Mouse (Mus musculus): Measurements from ENCODE around the gene Tfcp2l1. TPM values are rescaled to one million over a fixed set of nuclear protein-coding genes. Genes with fewer than 3 reads are reported as not detected.

Tfcp2l1 gene
- polyA plus RNA-seq, 1 experiment from 2014 or later: 3.2 TPM

DNA sequence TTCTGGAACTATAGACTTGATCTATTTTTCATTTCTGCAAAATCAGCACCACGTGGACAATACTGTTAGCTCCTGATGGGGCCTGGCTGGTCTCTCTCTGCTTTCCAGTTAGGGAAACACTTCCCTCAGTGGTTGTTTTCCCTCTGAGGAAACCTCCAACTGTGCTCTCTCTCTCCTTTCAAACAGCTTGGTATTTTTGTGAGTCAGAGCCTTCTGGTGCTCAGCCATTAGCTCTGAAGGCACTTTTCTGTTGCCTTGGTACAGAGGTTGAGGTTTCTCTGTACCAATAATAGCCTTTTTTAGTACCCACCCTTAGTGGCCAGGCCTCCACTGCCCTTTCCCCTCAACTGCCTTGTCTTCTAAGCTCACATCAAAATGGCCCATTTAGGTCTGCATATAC lies 88.5 kb downstream of the Tfcp2l1 start:
- Histone ChIP-seq H3K4me2 (replicated peaks) (no peak overlapping the region), H3K9ac (no peak overlapping the region), H3K9me3 (no peaks in the 10 kb centered on the region), H3K36me3 (no peaks in the 10 kb centered on the region), H3K4me1 (replicated peaks) (no peaks in the 10 kb centered on the region), H3K27me3 (replicated peaks) (no peaks in the 10 kb centered on the region), H3K27ac (no peak overlapping the region), H3K4me3 (replicated peaks) (no peak overlapping the region)
- 66% methylated on average over 1 of the region's 1 CpGs for WGBS
- no peak for ATAC-seq

DNA sequence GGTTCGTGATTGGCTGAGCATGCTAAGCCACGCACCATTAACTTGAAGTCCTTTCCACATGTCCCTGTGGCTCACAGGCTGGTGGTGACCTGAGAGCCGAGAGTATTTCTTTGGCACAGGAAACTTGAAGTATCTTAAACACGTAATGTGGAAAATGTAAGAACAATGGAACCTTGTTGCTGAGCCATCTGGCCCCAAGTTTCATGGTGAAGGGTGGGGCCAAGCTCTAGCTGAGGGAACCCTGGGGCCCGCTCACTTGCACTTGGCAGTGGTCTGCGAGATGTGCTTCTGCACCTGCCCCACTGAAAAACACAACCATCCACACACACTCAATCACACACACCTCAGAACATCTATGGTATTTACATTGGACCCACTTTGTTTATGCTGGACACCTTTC lies 90.3 kb downstream of the Tfcp2l1 start:
- WGBS: 75% methylated on average over 6 of the region's 6 CpGs

DNA sequence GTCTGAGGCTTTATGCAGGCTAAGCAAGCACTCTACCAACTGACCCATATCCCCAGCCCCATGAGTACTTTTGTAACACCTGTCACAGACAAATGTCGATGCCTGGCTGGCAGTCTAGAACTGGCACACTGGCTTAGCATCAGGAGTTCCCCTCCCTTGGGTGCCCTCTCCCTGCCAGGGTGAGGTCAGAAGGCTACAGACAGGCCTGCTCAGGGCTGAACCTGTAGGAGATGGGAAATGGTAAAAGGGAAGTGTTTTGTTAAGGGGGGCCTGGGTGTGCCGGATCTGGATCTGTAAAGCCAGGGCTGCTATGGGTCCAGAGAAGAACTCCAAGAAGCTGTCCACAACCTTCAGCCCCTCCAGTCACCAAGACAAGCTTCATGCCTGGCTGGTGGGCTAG lies 92.0 kb downstream of the Tfcp2l1 start:
- Histone ChIP-seq H3K9ac (no peak overlapping the region), H3K27ac (no peak overlapping the region), H3K27me3 (replicated peaks) (no peaks in the 10 kb centered on the region), H3K4me1 (replicated peaks) (no peaks in the 10 kb centered on the region), H3K9me3 (no peaks in the 10 kb centered on the region), H3K36me3 (no peaks in the 10 kb centered on the region), H3K4me3 (replicated peaks) (no peak overlapping the region), H3K4me2 (replicated peaks) (no peak overlapping the region)
- no peak for ATAC-seq
- WGBS: 71% methylated on average over 2 of the region's 2 CpGs

More for the DNA sequence above, 90.3 kb downstream of the Tfcp2l1 start:
- no peak overlapping the region for H3K27ac ChIP-seq
- no peak for ATAC-seq
- H3K9me3 ChIP-seq: no peaks in the 10 kb centered on the region
- no peaks in the 10 kb centered on the region for H3K36me3 ChIP-seq
- no peaks in the 10 kb centered on the region for H3K4me1 ChIP-seq (replicated peaks)
- H3K27me3 ChIP-seq (replicated peaks): no peaks in the 10 kb centered on the region
- H3K9ac ChIP-seq: no peak overlapping the region
- no peak overlapping the region for H3K4me2 ChIP-seq (replicated peaks)
- no peak overlapping the region for H3K4me3 ChIP-seq (replicated peaks)

DNA sequence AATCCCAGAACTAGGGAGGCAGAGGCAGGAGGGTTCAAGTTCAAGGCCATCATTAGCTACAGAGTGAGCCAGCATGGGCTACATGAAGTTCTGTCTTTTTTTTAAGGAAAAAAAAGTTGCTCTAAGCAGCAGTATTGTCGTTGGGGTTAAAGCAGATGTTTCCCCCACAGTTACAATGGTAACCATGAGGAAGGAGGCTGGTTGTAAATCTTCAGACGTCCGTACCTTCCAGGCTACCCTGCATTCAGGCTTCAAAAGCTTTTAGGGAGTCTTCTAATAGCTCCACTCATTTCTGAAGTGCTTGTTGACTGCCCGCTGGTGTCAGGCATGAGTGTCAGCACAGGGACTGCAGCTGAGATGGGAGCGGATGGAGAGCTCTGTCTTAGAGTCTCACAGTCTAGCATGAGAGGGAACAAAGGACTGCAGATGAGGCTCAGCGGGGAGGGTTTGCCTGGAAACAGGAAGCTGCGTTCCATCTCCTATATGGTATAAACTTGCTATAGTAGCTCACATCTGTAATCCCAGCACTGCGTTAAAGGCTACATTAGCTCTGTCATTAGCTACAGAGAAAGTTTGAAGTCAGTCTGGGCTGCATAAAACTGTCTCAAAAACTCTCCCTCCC lies 92.8 kb downstream of the Tfcp2l1 start:
- Histone ChIP-seq H3K4me3 (replicated peaks) (no peak overlapping the region), H3K4me1 (replicated peaks) (no peaks in the 10 kb centered on the region), H3K36me3 (no peaks in the 10 kb centered on the region), H3K4me2 (replicated peaks) (no peak overlapping the region), H3K9ac (no peak overlapping the region), H3K27ac (no peak overlapping the region), H3K27me3 (replicated peaks) (no peaks in the 10 kb centered on the region), H3K9me3 (no peaks in the 10 kb centered on the region)
- 35% methylated on average over 8 of the region's 8 CpGs for WGBS
- ATAC-seq: no peak

DNA sequence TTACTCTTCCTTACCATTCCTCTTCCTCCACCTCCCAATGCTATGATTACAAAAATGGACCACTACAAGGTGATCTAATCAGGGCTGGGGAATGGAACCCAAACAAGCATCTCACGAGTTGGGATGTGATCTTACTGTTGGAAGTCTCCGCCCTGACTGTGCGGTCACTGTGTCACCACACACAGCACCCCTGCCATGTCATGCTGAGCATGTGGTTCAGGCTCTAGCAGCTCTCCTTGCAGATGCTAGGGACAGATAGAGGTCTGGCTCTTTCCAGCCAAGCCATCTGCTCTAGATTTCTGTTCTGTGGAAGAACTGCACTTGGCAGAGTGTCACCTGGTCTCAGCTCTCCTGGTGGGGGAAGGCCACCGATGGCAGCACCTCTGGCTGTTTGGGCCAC lies 99.3 kb downstream of the Tfcp2l1 start:
- Histone ChIP-seq H3K4me1 (replicated peaks) (no peaks in the 10 kb centered on the region), H3K9ac (no peak overlapping the region), H3K36me3 (no peaks in the 10 kb centered on the region), H3K27me3 (replicated peaks) (no peaks in the 10 kb centered on the region), H3K4me2 (replicated peaks) (no peak overlapping the region), H3K9me3 (no peaks in the 10 kb centered on the region), H3K4me3 (replicated peaks) (no peak overlapping the region), H3K27ac (no peak overlapping the region)
- no peak for ATAC-seq
- 87% methylated on average over 4 of the region's 4 CpGs for WGBS

DNA sequence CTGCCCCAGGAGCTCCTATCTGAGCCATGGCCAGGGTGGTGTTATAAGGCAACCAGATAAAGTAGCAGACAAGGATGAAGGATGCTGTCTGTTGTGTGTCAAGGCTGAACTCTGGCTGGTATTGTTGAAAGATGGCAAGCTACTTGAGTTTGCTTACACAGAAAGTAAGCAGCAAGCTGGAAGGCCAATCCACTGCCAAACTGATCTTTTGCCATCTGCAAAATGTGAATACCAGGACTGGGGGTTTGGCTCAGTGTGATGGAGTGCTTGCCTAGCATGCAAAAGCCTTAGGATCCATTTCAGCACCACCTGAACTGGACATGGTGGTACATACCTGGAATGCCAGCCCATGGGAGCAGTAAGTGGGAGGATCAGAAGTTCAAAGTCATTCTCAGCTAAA lies 101.1 kb downstream of the Tfcp2l1 start:
- Histone ChIP-seq H3K4me3 (replicated peaks) (no peak overlapping the region), H3K4me2 (replicated peaks) (no peak overlapping the region), H3K4me1 (replicated peaks) (no peaks in the 10 kb centered on the region), H3K9ac (no peak overlapping the region), H3K27ac (no peak overlapping the region), H3K36me3 (no peaks in the 10 kb centered on the region), H3K9me3 (no peaks in the 10 kb centered on the region), H3K27me3 (replicated peaks) (no peaks in the 10 kb centered on the region)
- no peak for ATAC-seq

Other genes with a start within 250 kb of the Tfcp2l1 start
- gene Clasp1, start 238.9 kb upstream of the Tfcp2l1 start, polyA plus RNA-seq (2015; fragmentation: Nextera tagmentation; extraction: Ambion mirVana): 32.8 and 35.2 TPM in 2 replicates